Mouse (Mus musculus): ENCODE measurements around the gene Olfr61. TPM values are rescaled to one million over a fixed set of nuclear protein-coding genes. Genes with fewer than 3 reads are reported as not detected.
"Not testable (repeated sequence)": the region's sequence is repeated elsewhere in the genome, so short reads cannot be mapped to it uniquely, and the experiment has no call there.

The Olfr61 gene
- polyA plus RNA-seq (2012; ENCODE audit: insufficient read depth, insufficient read length, missing spikeins), result not detected in 2 replicates

DNA sequence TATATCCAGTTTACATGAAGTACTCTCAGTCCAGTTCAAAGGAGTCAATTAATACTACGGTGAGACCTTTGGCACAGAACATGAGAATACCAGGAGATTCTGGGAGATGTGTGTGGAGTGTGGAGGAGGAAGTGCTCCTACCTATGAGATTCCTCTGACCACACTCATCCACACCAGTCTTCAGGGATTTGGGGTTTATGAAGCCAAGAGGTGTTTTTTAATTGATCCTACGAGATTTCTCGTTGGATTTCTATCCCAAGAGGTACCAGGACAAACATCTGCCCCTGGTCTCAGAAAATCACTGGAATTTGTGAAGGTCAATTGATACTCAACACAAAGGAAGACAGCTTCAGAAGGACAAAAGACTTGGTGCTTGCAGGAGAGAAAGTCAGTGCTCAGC is at the start of gene Olfr61:
TSS of gene Olfr61 (plus strand) at position 301 of the 400 bp plus-strand sequence.
- H3K27ac ChIP-seq (ENCODE audit: insufficient read depth, low read depth, low read length); H3K4me3 ChIP-seq (ENCODE audit: insufficient read depth, low read length); H3K4me1 ChIP-seq (ENCODE audit: control insufficient read depth, insufficient read depth, low read length): not testable (repeated sequence)

DNA sequence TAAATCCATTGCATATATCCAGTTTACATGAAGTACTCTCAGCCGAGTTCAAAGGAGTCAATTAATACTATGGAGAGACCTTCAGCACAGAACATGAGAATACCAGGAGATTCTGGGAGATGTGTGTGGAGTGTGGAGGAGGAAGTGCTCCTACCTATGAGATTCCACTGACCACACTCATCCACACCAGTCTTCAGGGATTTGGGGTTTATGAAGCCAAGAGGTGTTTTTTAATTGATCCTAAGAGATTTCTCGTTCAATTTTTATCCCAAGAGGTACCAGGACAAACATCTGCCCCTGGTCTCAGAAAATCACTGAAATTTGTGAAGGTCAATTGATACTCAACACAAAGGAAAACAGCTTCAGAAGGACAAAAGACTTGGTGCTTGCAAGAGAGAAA is 27.8 kb upstream of the Olfr61 start, which contains the start of gene Olfr46:
TSS of gene Olfr46 (plus strand) at position 301 of the 400 bp plus-strand sequence.
- not testable (repeated sequence) for H3K4me3 ChIP-seq (ENCODE audit: insufficient read depth, low read length); H3K27ac ChIP-seq (ENCODE audit: insufficient read depth, low read depth, low read length); H3K4me1 ChIP-seq (ENCODE audit: control insufficient read depth, insufficient read depth, low read length)

DNA sequence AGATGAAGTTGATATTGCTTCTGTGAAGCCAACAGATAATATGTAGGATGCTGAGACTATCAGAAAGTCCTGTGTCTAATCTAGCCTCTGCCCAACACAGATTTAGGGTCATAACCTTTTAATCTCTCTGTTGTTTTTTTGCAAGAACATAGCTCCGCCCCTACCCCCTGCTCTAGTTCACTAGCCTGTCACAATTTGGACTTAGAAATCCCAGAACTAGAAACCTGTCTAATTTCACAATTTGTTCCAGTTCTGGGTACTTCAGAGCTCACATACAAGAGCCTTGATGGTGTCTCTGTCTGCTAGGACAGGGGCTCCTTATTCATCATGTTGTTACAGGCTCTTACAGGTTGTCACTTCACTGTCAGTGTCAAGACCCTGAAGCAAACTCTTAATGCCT is 1.8 kb downstream of the Olfr61 start:
- TF ChIP-seq CTCF (IDR thresholded peaks at IDR 0.05; ENCODE audit: low read depth, low read length), result no peak
- TF ChIP-seq POLR2A (IDR thresholded peaks at IDR 0.05; ENCODE audit: borderline replicate concordance, low read depth, low read length), result no peak
- Histone ChIP-seq H3K27ac (ENCODE audit: insufficient read depth, low read depth, low read length) (no peak overlapping the region), H3K4me1 (ENCODE audit: control insufficient read depth, insufficient read depth, low read length) (no peaks in the 10 kb centered on the region)

DNA sequence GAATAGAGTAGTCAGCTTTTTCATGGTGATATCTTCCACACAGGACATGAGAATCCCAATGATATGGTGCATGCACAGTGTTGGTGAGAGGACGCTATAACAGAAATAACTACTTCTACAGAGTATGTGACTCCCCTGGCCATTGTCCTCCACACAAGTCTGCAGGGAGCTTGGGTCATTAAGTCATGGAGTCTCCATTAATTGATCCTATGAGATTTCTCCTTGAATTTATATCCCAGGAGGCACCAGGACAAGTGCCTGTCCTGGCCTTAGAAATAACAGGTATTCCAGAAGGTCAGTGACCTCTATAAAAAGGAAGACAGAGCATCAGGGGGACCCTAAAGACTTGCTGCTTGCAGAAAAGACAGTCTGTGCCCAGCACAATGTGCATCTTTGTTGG is 17.4 kb downstream of the Olfr61 start, which contains the start of gene Olfr53:
TSS of gene Olfr53 (plus strand) at position 301 of the 400 bp plus-strand sequence.
- no peaks in the 10 kb centered on the region for H3K4me1 ChIP-seq (ENCODE audit: control insufficient read depth, insufficient read depth, low read length)
- no peak within 1 kb of the TSS for H3K27ac ChIP-seq (ENCODE audit: insufficient read depth, low read depth, low read length)
- H3K4me3 ChIP-seq (ENCODE audit: insufficient read depth, low read length), result no peak within 1 kb of the TSS
- TF ChIP-seq CTCF (IDR thresholded peaks at IDR 0.05; ENCODE audit: low read depth, low read length) (no peak), POLR2A (IDR thresholded peaks at IDR 0.05; ENCODE audit: borderline replicate concordance, low read depth, low read length) (no peak)

More for the DNA sequence above, 1.8 kb downstream of the Olfr61 start:
- no peak overlapping the region for H3K4me3 ChIP-seq (ENCODE audit: insufficient read depth, low read length)

DNA sequence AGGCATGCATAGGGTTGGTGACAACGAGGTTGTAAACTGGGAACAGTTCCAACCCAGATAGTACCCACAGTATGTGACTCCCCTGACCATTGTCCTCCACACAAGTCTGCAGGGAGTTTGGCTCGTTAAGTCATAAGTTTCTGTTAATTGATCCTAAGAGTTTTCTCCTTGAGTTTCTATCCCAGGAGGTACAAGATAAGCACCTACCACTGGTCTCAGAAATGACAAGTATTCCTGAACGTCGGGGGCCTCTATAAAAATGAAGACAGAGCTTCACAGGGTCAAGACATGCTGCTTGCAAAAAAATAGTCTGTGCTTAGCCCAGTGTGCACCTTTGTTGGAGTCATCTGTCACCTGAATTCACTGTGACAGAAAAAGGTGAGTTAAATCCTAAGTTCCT is 30.9 kb downstream of the Olfr61 start, which contains the start of gene Olfr539:
TSS of gene Olfr539 (plus strand) at position 301 of the 400 bp plus-strand sequence.
- Histone ChIP-seq H3K27ac (ENCODE audit: insufficient read depth, low read depth, low read length) (no peak within 1 kb of the TSS), H3K4me3 (ENCODE audit: insufficient read depth, low read length) (no peak within 1 kb of the TSS), H3K4me1 (ENCODE audit: control insufficient read depth, insufficient read depth, low read length) (no peaks in the 10 kb centered on the region)
- TF ChIP-seq CTCF (IDR thresholded peaks at IDR 0.05; ENCODE audit: low read depth, low read length), result no peak

DNA sequence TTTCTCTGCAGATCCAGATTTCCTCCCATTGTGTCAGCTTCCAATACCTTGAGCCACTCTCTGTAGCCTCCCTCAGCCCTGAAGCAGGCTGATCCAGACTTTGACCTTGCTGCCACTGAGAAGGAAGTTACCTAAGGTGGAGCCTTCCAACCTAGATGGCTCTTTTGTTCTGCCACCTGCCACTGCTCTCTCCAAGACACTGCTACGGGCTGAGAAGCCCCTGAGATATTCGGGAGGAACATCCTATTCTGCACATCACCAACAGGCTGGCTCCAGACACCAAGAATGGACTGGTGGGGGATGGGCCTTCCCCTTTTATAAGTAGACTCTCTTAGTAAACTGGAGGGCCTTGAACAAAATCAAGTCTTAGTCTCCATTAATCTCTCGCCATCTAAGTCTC is 41.9 kb downstream of the Olfr61 start:
- not testable (repeated sequence) for H3K4me3 ChIP-seq (ENCODE audit: insufficient read depth, low read length); H3K4me1 ChIP-seq (ENCODE audit: control insufficient read depth, insufficient read depth, low read length); H3K27ac ChIP-seq (ENCODE audit: insufficient read depth, low read depth, low read length)

DNA sequence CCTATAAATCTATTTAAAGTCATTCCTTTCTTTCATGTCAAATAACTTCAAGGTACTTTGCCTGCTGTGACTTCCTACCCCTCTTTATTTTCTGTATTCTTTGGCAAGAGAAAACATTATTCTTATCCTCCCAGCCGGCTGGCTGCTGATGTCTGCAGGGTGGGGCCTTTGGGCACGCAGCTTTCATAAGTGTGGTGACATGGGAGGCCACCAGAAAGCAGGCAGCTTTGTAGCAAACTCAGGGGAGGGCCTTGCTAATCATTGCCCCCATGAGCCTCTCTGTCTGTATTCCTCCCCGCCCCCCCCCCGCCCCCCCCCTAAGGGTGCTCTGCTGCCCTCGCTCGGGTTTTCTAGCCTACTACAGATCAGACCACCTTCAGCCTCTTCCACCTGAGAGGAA is 47.1 kb downstream of the Olfr61 start:
- no peak overlapping the region for H3K4me3 ChIP-seq (ENCODE audit: insufficient read depth, low read length)
- no peak overlapping the region for H3K27ac ChIP-seq (ENCODE audit: insufficient read depth, low read depth, low read length)
- TF ChIP-seq POLR2A (IDR thresholded peaks at IDR 0.05; ENCODE audit: borderline replicate concordance, low read depth, low read length), result no peak
- no peak for TF ChIP-seq CTCF (IDR thresholded peaks at IDR 0.05; ENCODE audit: low read depth, low read length)
- no peaks in the 10 kb centered on the region for H3K4me1 ChIP-seq (ENCODE audit: control insufficient read depth, insufficient read depth, low read length)

DNA sequence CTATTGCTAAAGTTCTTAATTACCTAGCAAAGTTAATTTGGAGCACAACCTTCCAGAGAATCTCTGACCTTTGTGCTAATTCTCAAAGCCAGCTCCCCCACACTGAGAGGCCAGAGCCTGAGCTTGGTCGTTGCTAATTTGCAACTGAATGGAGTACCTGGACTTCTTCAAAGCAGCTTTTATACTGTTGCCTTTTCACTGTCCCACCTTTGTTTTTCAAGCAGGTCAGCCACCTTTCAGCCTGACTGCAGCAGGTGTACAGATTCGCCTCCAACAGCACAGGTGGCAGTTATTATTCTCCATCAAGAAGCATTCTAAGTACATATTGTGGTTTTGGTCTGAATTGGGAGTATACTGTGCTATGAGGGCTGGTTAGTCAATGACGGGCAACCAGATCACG is 50.8 kb downstream of the Olfr61 start:
- not testable (repeated sequence) for H3K4me1 ChIP-seq (ENCODE audit: control insufficient read depth, insufficient read depth, low read length); H3K4me3 ChIP-seq (ENCODE audit: insufficient read depth, low read length); H3K27ac ChIP-seq (ENCODE audit: insufficient read depth, low read depth, low read length)

DNA sequence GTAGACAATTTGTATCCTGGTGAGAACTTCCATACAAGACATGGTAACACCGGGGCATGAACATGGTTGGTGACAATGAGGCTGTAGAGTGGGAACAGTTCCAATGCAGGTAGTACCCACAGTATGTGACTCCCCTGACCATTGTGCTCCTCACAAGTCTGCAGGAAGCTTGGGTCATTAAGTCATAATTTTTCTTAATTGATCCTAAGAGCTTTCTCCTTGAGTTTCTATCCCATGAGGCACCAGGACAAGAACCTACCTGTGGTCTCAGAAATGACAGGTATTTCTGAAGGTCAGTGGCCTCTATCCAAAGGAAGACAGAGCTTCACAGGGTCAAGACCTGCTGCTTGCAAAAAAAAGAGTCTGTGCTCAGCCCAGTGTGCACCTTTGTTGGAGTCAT is 52.9 kb downstream of the Olfr61 start, which contains the start of gene Olfr45:
TSS of gene Olfr45 (plus strand) at position 301 of the 400 bp plus-strand sequence.
- no peak for TF ChIP-seq POLR2A (IDR thresholded peaks at IDR 0.05; ENCODE audit: borderline replicate concordance, low read depth, low read length)
- no peak for TF ChIP-seq CTCF (IDR thresholded peaks at IDR 0.05; ENCODE audit: low read depth, low read length)
- Histone ChIP-seq H3K27ac (ENCODE audit: insufficient read depth, low read depth, low read length) (no peak within 1 kb of the TSS), H3K4me1 (ENCODE audit: control insufficient read depth, insufficient read depth, low read length) (no peaks in the 10 kb centered on the region), H3K4me3 (ENCODE audit: insufficient read depth, low read length) (no peak within 1 kb of the TSS)

Other genes with a start within 250 kb of the Olfr61 start
- gene Olfr531, start 226.1 kb upstream of the Olfr61 start, polyA plus RNA-seq (2012; ENCODE audit: insufficient read depth, insufficient read length, missing spikeins), result not detected in 2 replicates
- gene Olfr532, start 207.3 kb upstream of the Olfr61 start, polyA plus RNA-seq (2012; ENCODE audit: insufficient read depth, insufficient read length, missing spikeins), result not detected in 2 replicates
- gene Olfr533, start 165.6 kb upstream of the Olfr61 start, polyA plus RNA-seq (2012; ENCODE audit: insufficient read depth, insufficient read length, missing spikeins), result not detected in 2 replicates
- not detected in 2 replicates for gene Olfr535, start 144.8 kb upstream of the Olfr61 start, polyA plus RNA-seq (2012; ENCODE audit: insufficient read depth, insufficient read length, missing spikeins)
- gene Olfr536, start 121.6 kb upstream of the Olfr61 start, polyA plus RNA-seq (2012; ENCODE audit: insufficient read depth, insufficient read length, missing spikeins), result 0.15 TPM in 1 of 2 replicates, not detected in the other
- not detected in 2 replicates for gene Olfr538, start 61.1 kb upstream of the Olfr61 start, polyA plus RNA-seq (2012; ENCODE audit: insufficient read depth, insufficient read length, missing spikeins)
- gene Olfr46, start 27.7 kb upstream of the Olfr61 start, polyA plus RNA-seq (2012; ENCODE audit: insufficient read depth, insufficient read length, missing spikeins), result not detected in 2 replicates
- not detected in 2 replicates for gene Olfr53, start 17.5 kb downstream of the Olfr61 start, polyA plus RNA-seq (2012; ENCODE audit: insufficient read depth, insufficient read length, missing spikeins)
- gene Olfr539, start 31.0 kb downstream of the Olfr61 start, polyA plus RNA-seq (2012; ENCODE audit: insufficient read depth, insufficient read length, missing spikeins), result 0.05 TPM in 1 of 2 replicates, not detected in the other
- gene Olfr45, start 53.0 kb downstream of the Olfr61 start, polyA plus RNA-seq (2012; ENCODE audit: insufficient read depth, insufficient read length, missing spikeins), result not detected in 2 replicates
- not detected in 2 replicates for gene Olfr541, start 68.3 kb downstream of the Olfr61 start, polyA plus RNA-seq (2012; ENCODE audit: insufficient read depth, insufficient read length, missing spikeins)
- not detected in 2 replicates for gene Cyp2e1, start 134.8 kb downstream of the Olfr61 start, polyA plus RNA-seq (2012; ENCODE audit: insufficient read depth, insufficient read length, missing spikeins)
- gene Syce1, start 158.9 kb downstream of the Olfr61 start, polyA plus RNA-seq (2012; ENCODE audit: insufficient read depth, insufficient read length, missing spikeins), result not detected in 2 replicates
- 0.19 and 0.20 TPM in 2 replicates for gene Zfp941, start 193.2 kb downstream of the Olfr61 start, polyA plus RNA-seq (2012; ENCODE audit: insufficient read depth, insufficient read length, missing spikeins)
- not detected in 2 replicates for gene Urah, start 206.0 kb downstream of the Olfr61 start, polyA plus RNA-seq (2012; ENCODE audit: insufficient read depth, insufficient read length, missing spikeins)
- not detected in 2 replicates for gene Scgb1c1, start 216.6 kb downstream of the Olfr61 start, polyA plus RNA-seq (2012; ENCODE audit: insufficient read depth, insufficient read length, missing spikeins)
- not detected in 2 replicates for gene Odf3, start 218.8 kb downstream of the Olfr61 start, polyA plus RNA-seq (2012; ENCODE audit: insufficient read depth, insufficient read length, missing spikeins)
- gene Gm45785, start 227.4 kb downstream of the Olfr61 start, polyA plus RNA-seq (2012; ENCODE audit: insufficient read depth, insufficient read length, missing spikeins), result not detected in 2 replicates
- gene Ric8a, start 228.0 kb downstream of the Olfr61 start, polyA plus RNA-seq (2012; ENCODE audit: insufficient read depth, insufficient read length, missing spikeins), result 58.2 and 61.2 TPM in 2 replicates
- 21.1 and 29.7 TPM in 2 replicates for gene Bet1l, start 228.6 kb downstream of the Olfr61 start, polyA plus RNA-seq (2012; ENCODE audit: insufficient read depth, insufficient read length, missing spikeins)